Mouse (Mus musculus): ENCODE measurements at regions not wholly inside any gene's neighbourhood (a gene's known extent, or its start where the extent isn't known, plus 50 kb on each side); places are given as distances from the start of the nearest gene placed in this dataset.

DNA sequence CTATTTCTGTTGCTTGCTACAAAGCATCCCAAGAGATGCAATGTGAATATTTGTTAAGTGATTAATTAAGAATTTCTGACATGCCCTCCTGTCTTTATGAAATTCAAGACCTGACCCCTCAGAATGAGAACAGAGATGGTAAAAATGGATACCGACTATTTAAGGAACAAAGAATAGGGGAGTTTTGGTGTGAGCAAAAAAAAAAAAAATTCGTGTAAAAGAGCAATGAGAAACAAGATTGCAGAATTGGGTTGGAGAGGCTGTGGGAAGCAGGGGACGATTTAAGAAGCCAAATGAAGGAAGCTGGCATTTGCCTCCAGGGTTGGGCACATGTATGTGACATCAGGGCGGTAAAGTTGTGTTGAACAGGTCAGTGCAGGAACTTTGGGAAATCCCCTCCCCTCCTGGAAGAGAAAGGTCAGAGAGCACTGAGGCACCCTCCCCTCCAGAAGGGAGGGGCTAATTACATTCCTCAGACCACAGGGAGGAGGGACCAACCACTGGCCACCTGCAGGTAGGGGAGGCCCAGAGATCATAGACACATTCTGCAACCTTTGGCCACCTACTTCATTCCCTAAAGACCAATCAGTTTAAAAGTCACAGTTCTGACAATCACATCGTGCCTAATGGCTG, 212.3 kb upstream of the Ankrd55 start:
- Histone ChIP-seq H3K9ac (ENCODE audit: low read length) (no peak overlapping the region), H3K9me3 (ENCODE audit: control insufficient read depth, low read length) (no peaks in the 10 kb centered on the region), H3K4me2 (ENCODE audit: low read depth, low read length, severe bottlenecking) (no peak overlapping the region), H3K27me3 (ENCODE audit: control insufficient read depth, insufficient read depth, low read length) (no peaks in the 10 kb centered on the region), H3K36me3 (ENCODE audit: control insufficient read depth, insufficient read depth, low read length) (no peaks in the 10 kb centered on the region), H3K4me3 (ENCODE audit: low read depth, low read length) (no peak overlapping the region), H3K4me1 (replicated peaks; ENCODE audit: control insufficient read depth, insufficient read depth, low read length) (no peaks in the 10 kb centered on the region), H3K27ac (ENCODE audit: low read depth, low read length) (no peak overlapping the region)
- no peak for ATAC-seq (replicated peaks; ENCODE audit: low FRiP score)
- no peak for DNase-seq (ENCODE audit: low spot score)
- WGBS = 54% methylated on average over 5 of the region's 5 CpGs

DNA sequence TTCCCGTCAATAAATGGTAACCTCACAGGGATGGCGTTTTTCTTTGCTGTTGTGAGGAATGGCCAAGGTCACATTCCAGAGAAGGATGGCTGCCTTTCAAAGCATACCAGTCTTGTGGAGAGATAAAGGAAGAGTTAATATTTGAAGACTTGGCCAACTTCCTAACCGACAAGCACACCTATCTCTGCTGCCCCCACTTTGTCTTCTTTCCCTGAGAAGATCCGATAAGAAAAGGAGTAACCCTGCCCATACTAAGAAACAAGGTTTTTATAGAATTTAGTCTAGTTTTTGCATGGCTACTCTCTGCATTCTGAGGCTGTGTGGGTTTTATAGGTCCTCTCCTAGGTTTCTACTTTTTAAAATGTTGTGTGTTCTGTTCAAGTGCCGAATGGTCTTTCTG, 210.2 kb upstream of the Ankrd55 start:
- H3K27ac ChIP-seq (ENCODE audit: low read depth, low read length) = no peak overlapping the region
- no peak overlapping the region for H3K4me2 ChIP-seq (ENCODE audit: low read depth, low read length, severe bottlenecking)
- H3K9me3 ChIP-seq (ENCODE audit: control insufficient read depth, low read length) = no peaks in the 10 kb centered on the region
- ATAC-seq (replicated peaks; ENCODE audit: low FRiP score) (no peak), DNase-seq (ENCODE audit: low spot score) (no peak)
- H3K4me3 ChIP-seq (ENCODE audit: low read depth, low read length) = no peak overlapping the region
- WGBS = 79% methylated on average over 5 of the region's 5 CpGs
- no peaks in the 10 kb centered on the region for H3K4me1 ChIP-seq (replicated peaks; ENCODE audit: control insufficient read depth, insufficient read depth, low read length)
- no peak overlapping the region for H3K9ac ChIP-seq (ENCODE audit: low read length)
- no peaks in the 10 kb centered on the region for H3K27me3 ChIP-seq (ENCODE audit: control insufficient read depth, insufficient read depth, low read length)
- H3K36me3 ChIP-seq (ENCODE audit: control insufficient read depth, insufficient read depth, low read length) = no peaks in the 10 kb centered on the region

DNA sequence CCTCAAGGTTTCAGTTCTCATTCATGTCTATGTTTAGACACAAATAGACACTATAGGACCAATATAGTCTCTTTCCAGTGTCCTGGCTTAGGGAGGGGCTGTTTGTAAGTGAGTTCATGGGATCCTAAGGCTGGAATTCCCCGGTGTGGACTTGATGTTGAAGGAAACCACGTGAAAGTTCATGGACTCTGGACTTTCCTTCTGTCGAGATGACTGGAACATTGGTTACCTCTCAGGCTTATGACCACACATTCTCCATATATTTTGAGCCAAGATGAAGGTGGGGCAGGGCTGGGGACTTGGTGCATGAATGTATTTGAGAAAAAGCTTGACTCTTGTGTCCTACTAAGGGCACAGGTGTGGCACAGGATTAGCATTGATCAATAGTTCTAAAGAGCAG, 206.3 kb upstream of the Ankrd55 start:
- Histone ChIP-seq H3K4me3 (ENCODE audit: low read depth, low read length) (no peak overlapping the region), H3K9me3 (ENCODE audit: control insufficient read depth, low read length) (no peaks in the 10 kb centered on the region), H3K9ac (ENCODE audit: low read length) (no peak overlapping the region), H3K36me3 (ENCODE audit: control insufficient read depth, insufficient read depth, low read length) (no peaks in the 10 kb centered on the region), H3K27me3 (ENCODE audit: control insufficient read depth, insufficient read depth, low read length) (no peaks in the 10 kb centered on the region), H3K4me2 (ENCODE audit: low read depth, low read length, severe bottlenecking) (no peak overlapping the region), H3K27ac (ENCODE audit: low read depth, low read length) (no peak overlapping the region), H3K4me1 (replicated peaks; ENCODE audit: control insufficient read depth, insufficient read depth, low read length) (no peaks in the 10 kb centered on the region)
- ATAC-seq (replicated peaks; ENCODE audit: low FRiP score) (no peak), DNase-seq (ENCODE audit: low spot score) (no peak)
- 83% methylated on average over 3 of the region's 3 CpGs for WGBS

DNA sequence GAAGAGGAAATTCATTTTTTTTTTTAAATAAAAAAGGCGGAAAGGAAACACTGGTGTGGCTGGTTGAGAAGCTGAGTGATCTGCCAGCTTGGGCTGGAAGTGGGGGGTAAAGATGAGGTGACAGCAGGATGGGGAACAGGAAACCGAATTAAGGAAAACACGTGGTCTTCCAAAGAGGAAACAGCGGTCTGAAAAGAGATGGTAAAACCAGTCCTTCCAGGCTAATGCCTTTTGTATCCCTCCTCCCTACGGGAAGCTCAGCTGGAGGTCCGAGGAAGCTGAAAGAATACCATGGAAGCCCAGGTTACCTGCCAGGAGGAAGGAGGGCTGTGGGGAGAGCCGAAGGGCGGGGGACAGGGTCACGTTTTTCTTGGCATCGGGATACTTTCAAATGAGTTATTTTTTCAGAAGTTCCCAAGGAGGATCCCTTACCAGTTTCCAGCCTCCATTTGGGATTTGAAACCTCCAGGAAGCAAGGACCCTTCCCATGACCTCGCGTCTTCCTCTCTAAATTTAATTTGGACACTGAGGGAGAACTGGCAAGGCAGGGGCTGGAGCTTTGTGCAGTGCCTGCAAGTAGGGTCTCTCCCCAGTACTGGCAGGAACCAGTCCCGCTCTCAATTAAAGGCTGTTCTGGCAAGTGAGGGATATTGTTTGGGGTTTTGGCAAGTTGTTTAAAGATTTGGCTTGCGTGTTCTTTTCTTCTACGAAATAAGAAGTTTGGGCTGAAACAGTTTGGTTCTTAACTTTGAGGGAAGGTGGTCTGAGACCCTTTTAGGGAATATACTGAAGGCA, 203.6 kb upstream of the Ankrd55 start:
- H3K27ac ChIP-seq (ENCODE audit: low read depth, low read length) = no peak overlapping the region
- H3K27me3 ChIP-seq (ENCODE audit: control insufficient read depth, insufficient read depth, low read length) = no peaks in the 10 kb centered on the region
- DNase-seq (ENCODE audit: low spot score) = no peak

DNA sequence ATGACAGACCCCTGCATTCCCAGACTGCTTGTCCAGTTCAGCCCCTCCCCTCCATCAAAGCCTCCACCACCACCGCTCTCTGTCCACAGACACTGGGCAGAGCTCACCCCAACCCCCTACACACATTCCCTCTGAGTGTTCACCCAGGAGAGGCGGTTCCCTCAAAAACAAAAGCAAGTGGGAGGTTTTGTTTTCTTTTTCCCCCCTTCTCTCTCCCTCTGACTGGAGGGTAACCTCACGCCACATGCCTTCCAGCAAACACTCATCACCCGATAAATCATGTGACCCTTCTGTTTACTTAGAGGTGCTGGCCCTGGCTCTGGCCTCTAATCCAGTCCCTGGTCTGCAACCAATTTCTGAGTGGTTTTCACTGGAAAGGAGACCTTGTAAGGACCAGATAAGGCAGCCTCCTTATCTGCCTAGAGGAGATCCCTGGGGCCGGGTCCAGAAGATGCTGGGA, 199.9 kb upstream of the Ankrd55 start:
- no peaks in the 10 kb centered on the region for H3K9me3 ChIP-seq (ENCODE audit: control insufficient read depth, low read length)
- 19% methylated on average over 5 of the region's 5 CpGs for WGBS
- ATAC-seq (replicated peaks; ENCODE audit: low FRiP score) = peak; percentile 53
- no peak overlapping the region for H3K27ac ChIP-seq (ENCODE audit: low read depth, low read length)
- no peak for DNase-seq (ENCODE audit: low spot score)
- no peaks in the 10 kb centered on the region; the same call in 1 of the 2 replicates for H3K4me1 ChIP-seq (replicated peaks; ENCODE audit: control insufficient read depth, insufficient read depth, low read length)
- H3K27me3 ChIP-seq (ENCODE audit: control insufficient read depth, insufficient read depth, low read length) = no peaks in the 10 kb centered on the region
- H3K4me2 ChIP-seq (ENCODE audit: low read depth, low read length, severe bottlenecking) = no peak overlapping the region
- H3K9ac ChIP-seq (ENCODE audit: low read length) = peak overlapping the region; percentile 31; the same call in 1 of the 2 replicates
- no peak overlapping the region for H3K4me3 ChIP-seq (ENCODE audit: low read depth, low read length)
- H3K36me3 ChIP-seq (ENCODE audit: control insufficient read depth, insufficient read depth, low read length) = no peaks in the 10 kb centered on the region

More for the DNA sequence above, 203.6 kb upstream of the Ankrd55 start:
- WGBS = 55% methylated on average over 15 of the region's 15 CpGs
- Histone ChIP-seq H3K9me3 (ENCODE audit: control insufficient read depth, low read length) (no peaks in the 10 kb centered on the region), H3K4me3 (ENCODE audit: low read depth, low read length) (no peak overlapping the region), H3K4me1 (replicated peaks; ENCODE audit: control insufficient read depth, insufficient read depth, low read length) (no peaks in the 10 kb centered on the region; the same call in 1 of the 2 replicates), H3K36me3 (ENCODE audit: control insufficient read depth, insufficient read depth, low read length) (no peaks in the 10 kb centered on the region), H3K9ac (ENCODE audit: low read length) (no peak overlapping the region), H3K4me2 (ENCODE audit: low read depth, low read length, severe bottlenecking) (no peak overlapping the region)
- ATAC-seq (replicated peaks; ENCODE audit: low FRiP score) = no peak

DNA sequence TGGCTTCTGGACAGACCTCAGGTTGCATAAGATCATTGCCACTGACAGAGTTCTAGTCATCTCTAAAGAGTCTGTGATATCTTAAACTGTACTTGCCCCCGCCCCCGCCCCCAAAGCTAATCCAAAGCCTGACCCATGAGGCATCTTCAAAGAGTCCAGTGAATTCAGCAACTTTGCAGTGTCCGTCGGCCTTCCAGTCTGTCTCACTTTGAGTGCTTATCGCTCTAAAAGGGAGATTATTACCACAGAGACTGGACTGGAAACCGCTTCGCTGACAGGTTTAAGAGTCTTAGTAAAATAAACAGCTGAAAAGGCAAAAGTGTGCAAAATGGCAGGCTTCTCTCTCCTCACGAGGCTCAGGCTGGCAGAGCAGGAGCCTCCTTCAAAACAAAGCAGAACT, 197.5 kb upstream of the Ankrd55 start:
- Histone ChIP-seq H3K27ac (ENCODE audit: low read depth, low read length) (no peak overlapping the region), H3K9ac (ENCODE audit: low read length) (no peak overlapping the region), H3K36me3 (ENCODE audit: control insufficient read depth, insufficient read depth, low read length) (no peaks in the 10 kb centered on the region), H3K4me3 (ENCODE audit: low read depth, low read length) (no peak overlapping the region), H3K4me1 (replicated peaks; ENCODE audit: control insufficient read depth, insufficient read depth, low read length) (no peaks in the 10 kb centered on the region; the same call in 1 of the 2 replicates), H3K4me2 (ENCODE audit: low read depth, low read length, severe bottlenecking) (no peak overlapping the region), H3K27me3 (ENCODE audit: control insufficient read depth, insufficient read depth, low read length) (no peaks in the 10 kb centered on the region), H3K9me3 (ENCODE audit: control insufficient read depth, low read length) (no peaks in the 10 kb centered on the region)
- no peak for DNase-seq (ENCODE audit: low spot score)
- WGBS = 78% methylated on average over 8 of the region's 8 CpGs
- ATAC-seq (replicated peaks; ENCODE audit: low FRiP score) = no peak

DNA sequence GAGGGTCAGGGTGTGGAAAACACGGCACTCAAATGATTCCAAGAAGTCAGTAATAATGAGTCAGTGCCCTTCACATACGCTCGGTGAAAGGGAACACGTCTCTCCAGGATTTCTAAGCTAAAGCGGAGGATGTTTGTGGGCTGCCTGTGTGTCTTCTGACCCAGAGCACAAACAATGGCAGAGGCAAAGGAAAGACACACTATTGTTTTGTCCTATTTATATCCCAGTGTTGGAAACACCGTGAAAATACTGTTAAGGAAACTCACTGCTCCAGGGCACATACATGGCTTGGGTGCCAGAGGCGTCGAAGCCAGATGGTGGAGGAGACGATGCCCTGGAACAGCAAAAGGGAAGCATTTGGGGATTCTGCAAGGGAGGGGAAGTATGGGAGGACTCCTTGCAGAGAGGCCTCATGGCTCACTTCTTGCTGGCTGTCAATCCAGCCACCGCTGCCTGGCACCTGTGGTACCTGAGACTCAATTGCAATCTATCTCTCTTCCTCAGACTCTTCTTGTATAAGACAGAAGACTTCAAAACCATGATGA, 192.6 kb upstream of the Ankrd55 start:
- no peaks in the 10 kb centered on the region for H3K9me3 ChIP-seq (ENCODE audit: control insufficient read depth, low read length)
- peaks cover 4% of the 10 kb centered on the region; the same call in 1 of the 2 replicates for H3K4me1 ChIP-seq (replicated peaks; ENCODE audit: control insufficient read depth, insufficient read depth, low read length)
- no peak for DNase-seq (ENCODE audit: low spot score)
- no peaks in the 10 kb centered on the region for H3K27me3 ChIP-seq (ENCODE audit: control insufficient read depth, insufficient read depth, low read length)
- no peak overlapping the region for H3K4me2 ChIP-seq (ENCODE audit: low read depth, low read length, severe bottlenecking)
- 88% methylated on average over 10 of the region's 10 CpGs for WGBS
- H3K9ac ChIP-seq (ENCODE audit: low read length) = no peak overlapping the region
- H3K27ac ChIP-seq (ENCODE audit: low read depth, low read length) = no peak overlapping the region
- no peak overlapping the region for H3K4me3 ChIP-seq (ENCODE audit: low read depth, low read length)
- no peak for ATAC-seq (replicated peaks; ENCODE audit: low FRiP score)
- H3K36me3 ChIP-seq (ENCODE audit: control insufficient read depth, insufficient read depth, low read length) = no peaks in the 10 kb centered on the region

DNA sequence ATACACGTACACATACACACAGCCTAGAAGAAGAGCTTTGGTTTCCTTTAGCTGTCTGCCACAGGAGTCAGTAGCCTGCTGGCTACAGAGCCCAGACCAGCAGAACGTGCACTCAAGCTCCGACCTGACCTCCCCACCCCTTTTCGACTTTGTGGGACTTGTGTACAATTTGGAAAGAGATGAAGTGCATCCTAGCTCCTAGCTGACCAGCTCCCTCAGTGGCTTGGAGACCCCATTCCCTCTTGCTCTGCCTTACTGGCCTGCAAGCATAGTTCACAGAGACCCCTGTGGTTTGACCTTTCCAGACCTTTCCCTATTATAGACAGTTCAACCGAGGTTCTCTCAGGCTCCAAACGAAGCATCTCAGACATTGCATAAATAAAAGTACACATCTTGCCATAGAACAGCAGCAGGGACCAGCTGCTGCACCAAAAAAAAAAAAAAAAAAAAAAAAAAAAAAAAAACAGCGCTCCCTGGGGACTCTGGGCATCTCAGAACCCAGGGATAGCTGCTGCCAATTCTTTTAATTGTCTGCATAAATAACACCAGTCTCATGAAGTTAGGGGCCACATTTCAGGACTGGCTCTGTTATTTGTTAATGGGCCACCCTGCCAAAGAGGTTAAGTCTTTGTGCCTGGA, 188.2 kb upstream of the Ankrd55 start:
- peaks cover 4% of the 10 kb centered on the region; the same call in 1 of the 2 replicates for H3K4me1 ChIP-seq (replicated peaks; ENCODE audit: control insufficient read depth, insufficient read depth, low read length)
- DNase-seq (ENCODE audit: low spot score) (no peak), ATAC-seq (replicated peaks; ENCODE audit: low FRiP score) (peak; percentile 24)
- H3K9ac ChIP-seq (ENCODE audit: low read length) = peak overlapping the region; percentile 59
- no peaks in the 10 kb centered on the region for H3K27me3 ChIP-seq (ENCODE audit: control insufficient read depth, insufficient read depth, low read length)
- peak overlapping the region; percentile 41 for H3K4me3 ChIP-seq (ENCODE audit: low read depth, low read length)
- no peaks in the 10 kb centered on the region for H3K9me3 ChIP-seq (ENCODE audit: control insufficient read depth, low read length)
- WGBS = 40% methylated on average over 7 of the region's 7 CpGs
- H3K4me2 ChIP-seq (ENCODE audit: low read depth, low read length, severe bottlenecking) = peak overlapping the region; percentile 73
- H3K27ac ChIP-seq (ENCODE audit: low read depth, low read length) = no peak overlapping the region
- no peaks in the 10 kb centered on the region for H3K36me3 ChIP-seq (ENCODE audit: control insufficient read depth, insufficient read depth, low read length)
